Mouse (Mus musculus): Measurements from ENCODE around the gene Ckb. TPM values are rescaled to one million over a fixed set of nuclear protein-coding genes. Genes with fewer than 3 reads are reported as not detected.
"Not testable (repeated sequence)": the region's sequence is repeated elsewhere in the genome, so short reads cannot be mapped to it uniquely, and the experiment has no call there.

Ckb gene
- total RNA-seq (2021) = 1,000 to 10,000 TPM; 1,681 to 2,044 TPM

GRCm38 (mm10) chr12:111672176-111672575, at the start of gene Ckb:
TSS of gene Ckb (minus strand) at chr12:111672338.
- intact Hi-C loops (cut with DNase I) = no loop called here
- peak; percentile 93 to 94 for DNase-seq (ENCODE audit: low spot score in 2 of 2)

- intact Hi-C loops (cut with DNase I) = no loop called here
- no peak for DNase-seq (ENCODE audit: low spot score in 2 of 2)
These were observed 48.1 kb upstream of the Ckb start for GRCm38 (mm10) chr12:111720222-111720621.

- DNase-seq (ENCODE audit: low spot score in 2 of 2) = peak in 1 of 2 experiments; percentile 27
These were observed 46.5 kb upstream of the Ckb start for GRCm38 (mm10) chr12:111718656-111719055.

GRCm38 (mm10) chr12:111716505-111716904, 44.4 kb upstream of the Ckb start:
- no peak for DNase-seq (ENCODE audit: low spot score in 2 of 2)
- intact Hi-C loops (cut with DNase I) = no loop called here

More at GRCm38 (mm10) chr12:111718656-111719055, 46.5 kb upstream of the Ckb start:
- intact Hi-C loops (cut with DNase I) = no loop called here

- DNase-seq (ENCODE audit: low spot score in 2 of 2) = not testable (repeated sequence)
- intact Hi-C loops (cut with DNase I) = loop anchor here (5.0 kb wide), 1 partner anchor 47 kb away; no protein-coding TSS in a partner anchor
These were observed 41.7 kb upstream of the Ckb start for GRCm38 (mm10) chr12:111713880-111714279.

- DNase-seq (ENCODE audit: low spot score in 2 of 2) = peak; percentile 93 to 94
- intact Hi-C loops (cut with DNase I) = loop anchor here (5.0 kb wide), 1 partner anchor 46 kb away; no protein-coding TSS in a partner anchor
These were observed 41.0 kb upstream of the Ckb start, which contains the start of the genes Bag5 and Apopt1 for GRCm38 (mm10) chr12:111713004-111713651. TSS of gene Bag5 (minus strand) at chr12:111713257. TSS of gene Apopt1 (plus strand) at chr12:111713261.

- DNase-seq (ENCODE audit: low spot score in 2 of 2) = peak in 1 of 2 experiments; percentile 38
- intact Hi-C loops (cut with DNase I) = loop anchor here (5.0 kb wide), 1 partner anchor 45 kb away; no protein-coding TSS in a partner anchor
These were observed 40.3 kb upstream of the Ckb start for GRCm38 (mm10) chr12:111712476-111712875.

- DNase-seq (ENCODE audit: low spot score in 2 of 2) = no peak
- intact Hi-C loops (cut with DNase I) = loop anchor here (5.0 kb wide), 1 partner anchor 43 kb away; no protein-coding TSS in a partner anchor
These were observed 38.0 kb upstream of the Ckb start for GRCm38 (mm10) chr12:111710091-111710490.

- DNase-seq (ENCODE audit: low spot score in 2 of 2) = no peak
- intact Hi-C loops (cut with DNase I) = no loop called here
These were observed 36.0 kb upstream of the Ckb start for GRCm38 (mm10) chr12:111708181-111708580.

GRCm38 (mm10) chr12:111705186-111705973, 33.2 kb upstream of the Ckb start:
- DNase-seq (ENCODE audit: low spot score in 2 of 2) = no peak
- intact Hi-C loops (cut with DNase I) = no loop called here

GRCm38 (mm10) chr12:111704609-111705008, 32.5 kb upstream of the Ckb start:
- intact Hi-C loops (cut with DNase I) = no loop called here
- no peak for DNase-seq (ENCODE audit: low spot score in 2 of 2)

GRCm38 (mm10) chr12:111703301-111703700, 31.2 kb upstream of the Ckb start:
- intact Hi-C loops (cut with DNase I) = no loop called here
- no peak for DNase-seq (ENCODE audit: low spot score in 2 of 2)

- intact Hi-C loops (cut with DNase I) = no loop called here
- peak in 1 of 2 experiments; percentile 46 for DNase-seq (ENCODE audit: low spot score in 2 of 2)
These were observed 28.9 kb upstream of the Ckb start for GRCm38 (mm10) chr12:111700920-111701458.

- intact Hi-C loops (cut with DNase I) = loop anchor here (5.0 kb wide), 1 partner anchor 47 kb away; no protein-coding TSS in a partner anchor
- peak in 1 of 2 experiments; percentile 45 for DNase-seq (ENCODE audit: low spot score in 2 of 2)
These were observed 27.4 kb upstream of the Ckb start for GRCm38 (mm10) chr12:111699542-111699941.

- DNase-seq (ENCODE audit: low spot score in 2 of 2) = no peak
- intact Hi-C loops (cut with DNase I) = loop anchor here (5.0 kb wide), 1 partner anchor 46 kb away; no protein-coding TSS in a partner anchor
These were observed 26.3 kb upstream of the Ckb start for GRCm38 (mm10) chr12:111698346-111698913.

- intact Hi-C loops (cut with DNase I) = loop anchor here (5.0 kb wide), 1 partner anchor 45 kb away; no protein-coding TSS in a partner anchor
- no peak for DNase-seq (ENCODE audit: low spot score in 2 of 2)
These were observed 25.6 kb upstream of the Ckb start for GRCm38 (mm10) chr12:111697708-111698107.

GRCm38 (mm10) chr12:111696239-111696638, 24.1 kb upstream of the Ckb start:
- intact Hi-C loops (cut with DNase I) = loop anchor here (5.0 kb wide), 1 partner anchor 44 kb away; no protein-coding TSS in a partner anchor
- DNase-seq (ENCODE audit: low spot score in 2 of 2) = peak; percentile 72 to 77

GRCm38 (mm10) chr12:111694880-111695804, 23.0 kb upstream of the Ckb start:
- intact Hi-C loops (cut with DNase I) = loop anchor here (1.0 to 5.0 kb wide), 2 partner anchors 24 to 43 kb away; no protein-coding TSS in a partner anchor
- DNase-seq (ENCODE audit: low spot score in 2 of 2) = peak; percentile 50 to 51
